Mouse (Mus musculus) kidney, adult 2 months (tissue): ENCODE data around the gene Synj1.

Source experiments
- CTCF ChIP-seq: fragments of 200-500 bp; conservative IDR thresholded peaks from 2 replicates; pipeline ENCODE4 v1.5.1; 2011; ENCODE audit warnings: low read depth, mild to moderate bottlenecking, control low read depth, low read length, moderate library complexity, mixed read lengths; ENCODE audit not compliant: insufficient read depth, insufficient read length
- POLR2A ChIP-seq: fragments of 200-500 bp; IDR thresholded peaks from one replicate; pipeline ENCODE4 v1.6.1; 2011; ENCODE audit warnings: low read depth, low read length, control low read depth

GRCm38 (mm10) chr16:90996327-90997243 lies 14.5 kb downstream of the Synj1 start:
- TF ChIP-seq POLR2A (no peak), CTCF (no peak)
